Mouse (Mus musculus): Measurements from ENCODE around the gene Rpl18a. TPM values are rescaled to one million over a fixed set of nuclear protein-coding genes. Genes with fewer than 3 reads are reported as not detected.

Rpl18a gene
- 1,597 and 1,896 TPM in 2 replicates for total RNA-seq (2015; ENCODE audit: low replicate concordance)
- total RNA-seq (2017; ENCODE audit: low replicate concordance), result 369 and 492 TPM in 2 replicates

- ATAC-seq (replicated peaks; ENCODE audit: low FRiP score, poor library complexity, severe bottlenecking), result peak; percentile 93
Observed at GRCm38 (mm10) chr8:70897021-70897680, at the start of gene Rpl18a. Gene Rpl18a, minus strand, starts transcription at chr8:70897412.

- ATAC-seq (replicated peaks; ENCODE audit: low FRiP score, poor library complexity, severe bottlenecking), result no peak
Observed at GRCm38 (mm10) chr8:70943187-70943586, 46.0 kb upstream of the Rpl18a start.

- no peak for ATAC-seq (replicated peaks; ENCODE audit: low FRiP score, poor library complexity, severe bottlenecking)
Observed at GRCm38 (mm10) chr8:70941478-70941877, 44.3 kb upstream of the Rpl18a start.

- ATAC-seq (replicated peaks; ENCODE audit: low FRiP score, poor library complexity, severe bottlenecking), result no peak
Observed at GRCm38 (mm10) chr8:70937200-70937599, 40.0 kb upstream of the Rpl18a start.

- no peak for ATAC-seq (replicated peaks; ENCODE audit: low FRiP score, poor library complexity, severe bottlenecking)
Observed at GRCm38 (mm10) chr8:70934786-70935185, 37.6 kb upstream of the Rpl18a start.

GRCm38 (mm10) chr8:70933036-70933435, 35.8 kb upstream of the Rpl18a start:
- no peak for ATAC-seq (replicated peaks; ENCODE audit: low FRiP score, poor library complexity, severe bottlenecking)

- no peak for ATAC-seq (replicated peaks; ENCODE audit: low FRiP score, poor library complexity, severe bottlenecking)
Observed at GRCm38 (mm10) chr8:70931731-70932130, 34.5 kb upstream of the Rpl18a start.

GRCm38 (mm10) chr8:70928778-70929322, 31.6 kb upstream of the Rpl18a start:
- no peak; the same call in 1 of the 2 replicates for ATAC-seq (replicated peaks; ENCODE audit: low FRiP score, poor library complexity, severe bottlenecking)

GRCm38 (mm10) chr8:70928096-70928495, 30.9 kb upstream of the Rpl18a start:
- no peak for ATAC-seq (replicated peaks; ENCODE audit: low FRiP score, poor library complexity, severe bottlenecking)

GRCm38 (mm10) chr8:70926396-70926795, 29.2 kb upstream of the Rpl18a start:
- ATAC-seq (replicated peaks; ENCODE audit: low FRiP score, poor library complexity, severe bottlenecking), result no peak

GRCm38 (mm10) chr8:70925754-70926153, 28.5 kb upstream of the Rpl18a start:
- no peak for ATAC-seq (replicated peaks; ENCODE audit: low FRiP score, poor library complexity, severe bottlenecking)

GRCm38 (mm10) chr8:70924151-70924550, 26.9 kb upstream of the Rpl18a start:
- ATAC-seq (replicated peaks; ENCODE audit: low FRiP score, poor library complexity, severe bottlenecking), result no peak

- no peak for ATAC-seq (replicated peaks; ENCODE audit: low FRiP score, poor library complexity, severe bottlenecking)
Observed at GRCm38 (mm10) chr8:70920049-70920922, 23.1 kb upstream of the Rpl18a start.

GRCm38 (mm10) chr8:70914704-70915103, 17.5 kb upstream of the Rpl18a start:
- ATAC-seq (replicated peaks; ENCODE audit: low FRiP score, poor library complexity, severe bottlenecking), result no peak

GRCm38 (mm10) chr8:70913523-70913922, 16.3 kb upstream of the Rpl18a start:
- ATAC-seq (replicated peaks; ENCODE audit: low FRiP score, poor library complexity, severe bottlenecking), result no peak

GRCm38 (mm10) chr8:70912955-70913354, 15.7 kb upstream of the Rpl18a start:
- no peak for ATAC-seq (replicated peaks; ENCODE audit: low FRiP score, poor library complexity, severe bottlenecking)

- ATAC-seq (replicated peaks; ENCODE audit: low FRiP score, poor library complexity, severe bottlenecking), result no peak
Observed at GRCm38 (mm10) chr8:70911596-70911995, 14.4 kb upstream of the Rpl18a start.

GRCm38 (mm10) chr8:70907518-70907917, 10.3 kb upstream of the Rpl18a start:
- ATAC-seq (replicated peaks; ENCODE audit: low FRiP score, poor library complexity, severe bottlenecking), result no peak

- peak; percentile 84 for ATAC-seq (replicated peaks; ENCODE audit: low FRiP score, poor library complexity, severe bottlenecking)
Observed at GRCm38 (mm10) chr8:70905831-70906736, 8.9 kb upstream of the Rpl18a start, which contains the start of gene Map1s. Gene Map1s, plus strand, starts transcription at chr8:70905932.

GRCm38 (mm10) chr8:70905463-70905830, 8.2 kb upstream of the Rpl18a start:
- 0 out of 2 replicates have a peak, but pooled peaks have one; percentile 27 for ATAC-seq (replicated peaks; ENCODE audit: low FRiP score, poor library complexity, severe bottlenecking)
